Mouse (Mus musculus): Measurements from ENCODE around the gene Usp20. TPM values are rescaled to one million over a fixed set of nuclear protein-coding genes. Genes with fewer than 3 reads are reported as not detected.

Usp20 gene
- total and polyA plus RNA-seq, 2 experiments from 2014 or later: 31.2 to 78.4 TPM

- ATAC-seq (ENCODE audit: insufficient read depth, low read depth): no peak
- H3K27ac ChIP-seq (ENCODE audit: low read depth): no peak overlapping the region
Observed at GRCm38 (mm10) chr2:31056070-31056469, 74.0 kb downstream of the Usp20 start.

GRCm38 (mm10) chr2:31057549-31058177 is 75.6 kb downstream of the Usp20 start:
- 64% methylated on average over 6 of the region's 6 CpGs for WGBS
- H3K36me3 ChIP-seq (replicated peaks; ENCODE audit: control insufficient read depth, insufficient read depth, low read length): peaks cover 62% of the 10 kb centered on the region
- H3K4me1 ChIP-seq (ENCODE audit: control insufficient read depth, insufficient read depth): no peaks in the 10 kb centered on the region
- no peak overlapping the region for H3K9ac ChIP-seq (replicated peaks; ENCODE audit: low read depth, low read length)
- H3K9me3 ChIP-seq (replicated peaks; ENCODE audit: control insufficient read depth, low read length): 0 out of 2 replicates have a peak, but pooled peaks cover 7% of the 10 kb centered on the region
- no peaks in the 10 kb centered on the region for H3K27me3 ChIP-seq (ENCODE audit: control insufficient read depth, insufficient read depth, low read length)
- ATAC-seq (ENCODE audit: insufficient read depth, low read depth) (no peak), DNase-seq (ENCODE audit: low spot score) (no peak)
- H3K27ac ChIP-seq (ENCODE audit: low read depth): no peak overlapping the region
- no peak overlapping the region for H3K4me2 ChIP-seq (ENCODE audit: low read depth, low read length)
- TF ChIP-seq EP300 (IDR thresholded peaks at IDR 0.05; ENCODE audit: low read depth) (no peak), CTCF (IDR thresholded peaks at IDR 0.05; ENCODE audit: low read depth) (no peak)
- H3K4me3 ChIP-seq (ENCODE audit: low read depth, low read length): no peak overlapping the region

More at GRCm38 (mm10) chr2:31056070-31056469, 74.0 kb downstream of the Usp20 start:
- H3K4me3 ChIP-seq (ENCODE audit: low read depth, low read length): no peak overlapping the region
- no peak for TF ChIP-seq EP300 (IDR thresholded peaks at IDR 0.05; ENCODE audit: low read depth)
- no peak for TF ChIP-seq CTCF (IDR thresholded peaks at IDR 0.05; ENCODE audit: low read depth)
- H3K9me3 ChIP-seq (replicated peaks; ENCODE audit: control insufficient read depth, low read length): 0 out of 2 replicates have a peak, but pooled peaks cover 7% of the 10 kb centered on the region
- DNase-seq (ENCODE audit: low spot score): no peak
- H3K27me3 ChIP-seq (ENCODE audit: control insufficient read depth, insufficient read depth, low read length): no peaks in the 10 kb centered on the region
- no peak overlapping the region for H3K4me2 ChIP-seq (ENCODE audit: low read depth, low read length)
- no peak overlapping the region for H3K9ac ChIP-seq (replicated peaks; ENCODE audit: low read depth, low read length)
- 99% methylated on average over 3 of the region's 3 CpGs for WGBS
- H3K36me3 ChIP-seq (replicated peaks; ENCODE audit: control insufficient read depth, insufficient read depth, low read length): peaks cover 74% of the 10 kb centered on the region
- no peaks in the 10 kb centered on the region for H3K4me1 ChIP-seq (ENCODE audit: control insufficient read depth, insufficient read depth)

GRCm38 (mm10) chr2:31058443-31058842 is 76.4 kb downstream of the Usp20 start:
- TF ChIP-seq CTCF (IDR thresholded peaks at IDR 0.05; ENCODE audit: low read depth): no peak
- TF ChIP-seq EP300 (IDR thresholded peaks at IDR 0.05; ENCODE audit: low read depth): no peak
- Histone ChIP-seq H3K4me3 (ENCODE audit: low read depth, low read length) (no peak overlapping the region), H3K9me3 (replicated peaks; ENCODE audit: control insufficient read depth, low read length) (0 out of 2 replicates have a peak, but pooled peaks cover 7% of the 10 kb centered on the region), H3K36me3 (replicated peaks; ENCODE audit: control insufficient read depth, insufficient read depth, low read length) (peaks cover 58% of the 10 kb centered on the region), H3K9ac (replicated peaks; ENCODE audit: low read depth, low read length) (no peak overlapping the region), H3K27me3 (ENCODE audit: control insufficient read depth, insufficient read depth, low read length) (no peaks in the 10 kb centered on the region), H3K27ac (ENCODE audit: low read depth) (no peak overlapping the region), H3K4me1 (ENCODE audit: control insufficient read depth, insufficient read depth) (no peaks in the 10 kb centered on the region), H3K4me2 (ENCODE audit: low read depth, low read length) (no peak overlapping the region)
- DNase-seq (ENCODE audit: low spot score) (no peak), ATAC-seq (ENCODE audit: insufficient read depth, low read depth) (no peak)
- WGBS: 92% methylated on average over 4 of the region's 4 CpGs

GRCm38 (mm10) chr2:31060271-31060670 is 78.2 kb downstream of the Usp20 start:
- TF ChIP-seq EP300 (IDR thresholded peaks at IDR 0.05; ENCODE audit: low read depth) (no peak), CTCF (IDR thresholded peaks at IDR 0.05; ENCODE audit: low read depth) (no peak)
- Histone ChIP-seq H3K4me2 (ENCODE audit: low read depth, low read length) (no peak overlapping the region), H3K9me3 (replicated peaks; ENCODE audit: control insufficient read depth, low read length) (0 out of 2 replicates have a peak, but pooled peaks cover 7% of the 10 kb centered on the region), H3K27me3 (ENCODE audit: control insufficient read depth, insufficient read depth, low read length) (no peaks in the 10 kb centered on the region), H3K9ac (replicated peaks; ENCODE audit: low read depth, low read length) (no peak overlapping the region), H3K4me1 (ENCODE audit: control insufficient read depth, insufficient read depth) (no peaks in the 10 kb centered on the region), H3K36me3 (replicated peaks; ENCODE audit: control insufficient read depth, insufficient read depth, low read length) (peaks cover 43% of the 10 kb centered on the region), H3K27ac (ENCODE audit: low read depth) (no peak overlapping the region), H3K4me3 (ENCODE audit: low read depth, low read length) (no peak overlapping the region)
- ATAC-seq (ENCODE audit: insufficient read depth, low read depth): no peak
- no peak for DNase-seq (ENCODE audit: low spot score)
- WGBS: 97% methylated on average over 1 of the region's 1 CpGs

- H3K4me2 ChIP-seq (ENCODE audit: low read depth, low read length): no peak overlapping the region
- TF ChIP-seq CTCF (IDR thresholded peaks at IDR 0.05; ENCODE audit: low read depth): no peak
- no peak for TF ChIP-seq EP300 (IDR thresholded peaks at IDR 0.05; ENCODE audit: low read depth)
- H3K36me3 ChIP-seq (replicated peaks; ENCODE audit: control insufficient read depth, insufficient read depth, low read length): peaks cover 35% of the 10 kb centered on the region
- no peaks in the 10 kb centered on the region for H3K4me1 ChIP-seq (ENCODE audit: control insufficient read depth, insufficient read depth)
- DNase-seq (ENCODE audit: low spot score) (no peak), ATAC-seq (ENCODE audit: insufficient read depth, low read depth) (no peak)
- no peak overlapping the region for H3K9ac ChIP-seq (replicated peaks; ENCODE audit: low read depth, low read length)
- no peak overlapping the region for H3K27ac ChIP-seq (ENCODE audit: low read depth)
- WGBS: 82% methylated on average over 28 of the region's 28 CpGs
- H3K4me3 ChIP-seq (ENCODE audit: low read depth, low read length): no peak overlapping the region
- H3K27me3 ChIP-seq (ENCODE audit: control insufficient read depth, insufficient read depth, low read length): no peaks in the 10 kb centered on the region
- H3K9me3 ChIP-seq (replicated peaks; ENCODE audit: control insufficient read depth, low read length): 0 out of 2 replicates have a peak, but pooled peaks cover 4% of the 10 kb centered on the region
Observed at GRCm38 (mm10) chr2:31060787-31061730, 79.0 kb downstream of the Usp20 start.

Measured in heart, postnatal 0 days (tissue).